Mouse (Mus musculus) megakaryocyte progenitor cell, adult 5-6 weeks (primary cell): Measurements from ENCODE around the gene Bex4. TPM values are rescaled to one million over a fixed set of nuclear protein-coding genes. Genes with fewer than 3 reads are reported as not detected.
A peak's percentile ranks its signal among the peaks of the same experiment; 100 is the strongest.

ENCODE experiments used
- ATAC-seq: replicated peaks from 2 replicates; pipeline ENCODE4 v1.8.0; 2016; ENCODE audit warnings: mild to moderate bottlenecking, moderate TSS enrichment, inconsistent platforms; ENCODE audit not compliant: poor library complexity
- total RNA-seq, 2 experiments: library from RNA; stranded (forward) in 1 of 2; stranded (reverse) in 1 of 2; fragments of 157-497, 149-512 nt in 1 of 2; fragments of 200-1000 nt in 1 of 2; gene quantifications; 2 replicates each; pipeline versions ENCODE4 v1.2.3 to v1.2.4; 2015 to 2017

Bex4 gene
- total RNA-seq, 2 experiments from 2014 or later, result 7.4 to 8.3 TPM

DNA sequence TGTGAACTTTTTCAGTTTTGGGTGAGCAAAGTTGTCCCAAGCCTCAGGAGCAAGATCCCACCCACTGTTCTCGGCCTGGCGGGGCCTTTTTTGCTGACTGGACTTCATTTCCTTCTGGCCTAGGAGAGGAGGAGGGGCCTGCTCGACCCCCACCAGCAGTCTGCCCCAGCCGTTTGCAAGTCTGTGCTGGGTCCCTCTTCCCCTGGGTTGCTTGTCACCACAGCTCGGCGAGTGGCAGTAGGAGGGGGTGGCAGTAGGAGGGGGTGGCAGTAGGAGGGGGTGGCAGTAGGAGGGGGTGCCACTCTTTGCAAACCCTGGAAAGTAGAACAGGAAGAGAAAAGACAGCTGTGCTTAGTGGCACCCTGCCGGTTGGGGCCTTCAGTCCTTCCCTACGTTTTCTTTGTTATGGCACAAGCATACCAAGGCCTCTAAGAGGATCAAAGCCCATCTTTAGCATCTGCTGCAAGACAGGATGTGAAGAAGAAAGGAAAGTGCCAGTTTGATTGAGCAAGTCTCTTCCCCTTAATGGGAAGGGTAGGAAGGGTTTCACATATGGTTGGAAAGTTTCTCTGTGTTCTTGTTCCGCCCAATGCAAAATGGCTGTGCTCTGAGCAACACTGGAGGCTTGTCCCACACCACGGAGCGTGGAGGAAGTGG lies 42.2 kb downstream of the Bex4 start:
- peak; percentile 88 for ATAC-seq

GRCm38 (mm10) chrX:136183107-136183506 lies 44.3 kb downstream of the Bex4 start:
- ATAC-seq, result no peak

Other genes starting within 250 kb of the Bex4 start
- 1.2 and 1.7 TPM in 2 replicates for gene Arxes2, start 145.2 kb upstream of the Bex4 start, total RNA-seq (2015)
- gene Arxes2, start 145.2 kb upstream of the Bex4 start, total RNA-seq (2017), result 0.71 and 1.0 TPM in 2 replicates
- not detected in 2 replicates for gene Arxes1, start 105.6 kb upstream of the Bex4 start, total RNA-seq (2015)
- not detected in 2 replicates for gene Arxes1, start 105.6 kb upstream of the Bex4 start, total RNA-seq (2017)
- not detected in 2 replicates for gene Bex2, start 70.8 kb upstream of the Bex4 start, total RNA-seq (2015)
- 0.37 and 0.62 TPM in 2 replicates for gene Bex2, start 70.8 kb upstream of the Bex4 start, total RNA-seq (2017)
- gene Nxf3, start 53.7 kb upstream of the Bex4 start, total RNA-seq (2015), result not detected in 2 replicates
- gene Nxf3, start 53.7 kb upstream of the Bex4 start, total RNA-seq (2017), result not detected in 2 replicates
- 64.8 and 74.3 TPM in 2 replicates for gene Tceal8, start 33.3 kb downstream of the Bex4 start, total RNA-seq (2015)
- gene Tceal8, start 33.3 kb downstream of the Bex4 start, total RNA-seq (2017), result 109 and 113 TPM in 2 replicates
- 0.27 and 0.64 TPM in 2 replicates for gene Tceal5, start 64.9 kb downstream of the Bex4 start, total RNA-seq (2015)
- gene Tceal5, start 64.9 kb downstream of the Bex4 start, total RNA-seq (2017), result 1.00 TPM in 1 of 2 replicates, not detected in the other
- gene Tceal7, start 75.8 kb downstream of the Bex4 start, total RNA-seq (2015), result not detected in 2 replicates
- not detected in 2 replicates for gene Tceal7, start 75.8 kb downstream of the Bex4 start, total RNA-seq (2017)
- 1.8 and 4.9 TPM in 2 replicates for gene Bex1, start 76.5 kb downstream of the Bex4 start, total RNA-seq (2015)
- 1.9 and 2.3 TPM in 2 replicates for gene Bex1, start 76.5 kb downstream of the Bex4 start, total RNA-seq (2017)
- gene Tceal9, start 106.1 kb downstream of the Bex4 start, total RNA-seq (2015), result 115 and 121 TPM in 2 replicates
- gene Tceal9, start 106.1 kb downstream of the Bex4 start, total RNA-seq (2017), result 184 and 204 TPM in 2 replicates
- 145 and 158 TPM in 2 replicates for gene Bex3, start 131.3 kb downstream of the Bex4 start, total RNA-seq (2015)
- gene Bex3, start 131.3 kb downstream of the Bex4 start, total RNA-seq (2017), result 96.6 and 102 TPM in 2 replicates